Mouse (Mus musculus): ENCODE results near the gene Mphosph9.
"Not testable (repeated sequence)": the region's sequence is repeated elsewhere in the genome, so short reads cannot be mapped to it uniquely, and the experiment has no call there.

The Mphosph9 gene

DNA sequence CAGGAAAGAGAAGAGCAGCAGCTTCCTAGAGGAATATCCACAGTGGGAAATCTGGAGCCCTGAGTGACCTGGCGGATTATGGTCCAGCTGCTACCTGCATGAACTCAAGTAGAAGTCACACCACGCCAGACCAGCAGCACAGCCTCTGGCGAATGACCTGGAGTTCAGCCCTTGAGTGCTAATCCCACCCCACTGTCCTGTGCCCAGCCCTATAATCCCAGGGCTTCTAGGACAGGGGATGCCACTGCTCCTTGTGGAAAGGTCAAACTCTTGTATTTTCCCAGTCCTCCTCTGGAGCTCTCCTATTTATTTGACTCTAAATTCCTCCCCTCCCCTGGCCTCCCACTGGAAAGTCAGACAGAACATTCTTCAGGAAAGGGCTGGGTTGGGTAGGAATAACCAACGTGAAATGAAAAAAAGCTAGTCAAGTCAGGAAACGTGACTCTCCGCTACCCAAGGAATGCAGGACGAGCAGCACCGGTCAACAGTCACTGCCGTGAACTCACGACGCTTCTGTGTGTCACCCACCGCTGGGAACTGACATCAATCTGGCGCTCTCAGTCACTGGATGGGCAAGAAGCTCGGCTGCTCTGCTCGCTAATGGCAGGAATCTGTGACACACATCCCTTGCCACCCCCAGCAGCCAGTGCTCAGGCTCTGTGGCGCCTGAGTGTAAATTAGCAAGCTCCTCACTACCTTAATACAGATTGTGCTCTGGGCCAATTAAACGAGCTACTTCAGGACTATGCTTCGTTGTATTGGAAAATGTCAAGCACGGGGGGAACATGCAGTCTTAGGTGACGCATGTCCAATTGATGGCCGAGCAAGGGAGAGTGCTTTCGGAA, 86.7 kb downstream of the Mphosph9 start:
- no peak for DNase-seq (ENCODE audit: extremely low spot score, low spot score)

DNA sequence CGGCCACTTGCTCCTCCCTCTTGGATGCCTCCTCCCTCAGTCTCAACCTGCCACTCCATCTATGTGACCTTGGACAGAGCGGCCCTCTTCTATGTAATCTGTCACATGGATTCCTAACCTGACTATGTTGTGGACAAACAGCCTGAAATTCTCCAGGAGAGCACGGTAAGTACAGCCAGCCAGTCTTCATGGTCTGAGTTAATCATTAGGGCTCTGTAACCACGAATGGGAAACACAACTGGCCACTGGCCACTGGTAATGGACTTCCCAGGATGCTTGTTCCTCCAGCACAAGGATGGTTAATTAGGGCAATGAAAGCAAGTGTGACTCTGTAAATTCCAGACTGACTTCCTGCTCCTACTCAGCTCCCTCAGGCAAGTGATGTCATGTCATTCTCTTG, 91.6 kb downstream of the Mphosph9 start:
- DNase-seq (ENCODE audit: extremely low spot score, low spot score) = no peak

DNA sequence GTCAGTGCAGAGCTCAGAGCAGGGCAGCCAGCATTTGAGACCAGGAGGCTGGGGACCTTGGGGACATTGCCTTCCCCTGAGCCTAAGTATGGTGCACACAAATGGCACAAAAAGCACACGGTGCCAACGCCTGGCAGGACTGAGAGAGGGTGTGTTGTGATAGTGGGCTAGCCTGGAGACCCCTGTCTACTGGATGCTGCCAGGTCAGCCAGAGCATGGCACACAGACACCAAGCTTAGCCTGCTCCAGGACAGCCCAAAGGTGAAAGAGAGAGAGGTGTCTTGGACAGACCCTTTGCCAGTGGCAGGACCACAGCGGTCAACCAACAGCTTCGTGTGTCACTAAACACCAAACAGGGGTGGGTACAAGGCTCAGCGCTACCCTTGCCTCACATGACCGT, 93.0 kb downstream of the Mphosph9 start:
- DNase-seq (ENCODE audit: extremely low spot score, low spot score) = no peak

DNA sequence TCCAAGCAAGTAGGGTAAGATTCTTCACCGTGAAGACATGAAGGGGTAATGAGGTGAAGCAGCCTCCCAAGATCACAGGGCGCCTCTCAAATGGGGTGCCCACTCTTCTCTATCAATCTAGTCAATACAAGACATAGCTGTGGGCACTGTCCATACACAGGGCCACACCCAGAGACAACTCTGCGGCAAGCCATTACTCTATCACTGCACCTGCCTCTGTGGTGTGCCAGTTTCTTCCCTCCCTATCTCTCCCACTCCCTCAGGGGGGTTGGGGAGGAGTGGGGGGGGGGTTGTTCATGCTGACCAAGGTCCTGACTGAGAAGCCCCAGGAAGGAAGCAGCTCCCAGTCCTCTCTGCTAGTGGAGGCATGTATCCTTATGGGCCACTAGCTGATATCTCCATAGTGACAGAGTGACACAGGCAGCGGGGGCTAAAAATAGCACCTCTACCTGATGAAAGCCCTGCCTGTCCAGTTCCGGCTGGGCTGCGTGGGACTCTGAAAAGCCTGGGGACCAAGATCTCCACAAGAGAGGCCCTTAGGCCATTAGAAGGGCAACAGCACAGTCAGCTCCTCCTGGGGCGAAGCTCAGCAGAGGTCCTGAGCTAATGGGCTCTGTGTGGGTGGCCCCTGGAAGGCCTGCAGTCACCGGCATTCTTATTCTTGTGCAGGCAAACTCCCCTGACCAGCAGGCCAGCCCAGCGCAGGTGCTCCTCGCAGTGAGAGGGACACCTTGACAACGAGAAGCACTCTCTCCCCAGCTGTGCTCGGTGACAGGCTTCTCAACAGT, 93.7 kb downstream of the Mphosph9 start:
- DNase-seq (ENCODE audit: extremely low spot score, low spot score) = no peak

DNA sequence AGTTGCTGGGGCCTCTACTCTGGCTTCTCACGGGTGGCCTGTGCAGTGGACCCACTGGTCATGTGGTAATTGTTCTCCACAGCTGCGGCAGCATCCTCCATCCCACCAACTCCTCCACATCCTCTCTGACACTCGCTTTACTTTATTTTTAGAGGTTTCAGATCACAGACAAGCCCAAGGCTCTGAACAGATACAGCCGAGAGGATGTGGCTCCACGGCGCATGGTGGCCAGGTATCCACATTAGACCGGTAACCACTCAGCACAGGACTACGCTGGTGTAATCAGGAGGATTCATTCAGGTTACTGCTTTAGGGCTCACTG, 94.7 kb downstream of the Mphosph9 start:
- DNase-seq (ENCODE audit: extremely low spot score, low spot score) = no peak

DNA sequence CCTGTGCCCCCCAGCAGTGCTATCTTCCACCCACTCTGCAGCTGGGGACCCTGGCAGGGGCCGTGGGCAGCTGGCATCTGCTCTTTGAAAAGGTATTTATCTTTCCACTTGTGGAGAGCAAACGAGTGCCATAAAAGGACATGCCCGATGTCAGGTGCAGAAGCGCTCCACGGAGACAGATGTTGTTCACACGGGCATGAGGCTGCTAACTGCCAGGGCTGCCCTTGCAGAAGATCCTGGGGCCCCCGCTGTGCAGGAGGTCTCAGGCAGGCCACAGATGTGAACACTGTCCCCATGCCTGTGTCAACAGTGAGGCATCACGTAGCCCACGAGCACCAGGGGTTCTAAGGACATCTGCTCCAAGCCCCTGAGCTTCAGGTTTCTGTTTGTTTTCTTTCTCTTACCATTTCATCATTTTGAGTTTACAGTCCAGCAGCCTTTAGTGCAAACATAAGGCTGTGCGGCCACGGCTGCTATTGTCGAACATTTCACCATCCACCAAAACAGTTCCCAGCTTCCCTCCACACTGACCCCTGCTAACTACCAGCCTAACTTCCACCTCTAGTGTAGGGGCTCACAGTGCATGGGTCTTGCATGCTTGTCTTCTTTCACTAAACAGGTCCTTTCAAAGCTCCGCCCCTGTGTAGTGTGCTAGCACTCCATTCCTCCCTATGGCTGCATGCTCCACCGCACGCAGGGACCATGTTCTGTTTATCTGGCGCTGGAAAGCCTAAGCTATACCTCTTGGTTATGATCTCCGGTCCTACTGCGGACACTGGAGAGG, 95.2 kb downstream of the Mphosph9 start:
- DNase-seq (ENCODE audit: extremely low spot score, low spot score) = no peak

DNA sequence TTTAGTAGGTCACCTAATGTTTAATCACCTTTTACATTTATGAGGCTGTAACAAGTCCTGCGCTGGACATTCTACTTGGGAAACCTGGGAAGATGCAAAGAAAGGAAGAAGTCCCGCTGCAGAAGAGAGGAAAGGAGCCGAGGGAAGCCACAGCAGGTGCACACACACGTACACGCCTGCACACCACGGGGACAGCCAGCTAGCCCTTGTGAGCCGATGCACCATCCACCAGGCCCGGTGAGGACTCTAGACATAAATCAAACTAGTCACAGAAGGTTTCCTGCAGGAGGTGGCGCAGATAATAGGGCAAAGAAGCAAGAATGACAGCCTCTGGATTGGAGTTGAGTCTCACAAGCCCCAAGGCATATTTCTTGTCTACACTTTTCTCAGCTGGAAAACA, 97.3 kb downstream of the Mphosph9 start:
- no peak for DNase-seq (ENCODE audit: extremely low spot score, low spot score)

DNA sequence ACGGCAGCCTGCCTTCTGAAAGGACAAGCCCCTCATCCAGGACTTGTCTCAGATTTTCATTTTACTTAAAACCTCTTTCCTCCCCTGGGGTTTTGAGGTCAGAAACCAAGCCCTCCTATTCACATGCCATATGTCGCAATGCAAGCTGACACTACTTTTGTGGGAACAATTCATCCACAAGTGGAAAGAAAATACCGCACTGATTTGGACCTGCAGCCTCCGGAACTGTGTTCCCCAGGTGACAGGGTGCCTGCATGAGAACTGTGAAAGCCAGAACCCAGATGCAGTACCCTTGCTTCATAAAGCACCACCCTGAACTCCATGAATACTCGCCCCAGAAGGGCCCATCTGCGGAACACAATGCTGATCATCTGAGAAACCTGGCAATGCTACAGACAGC, 100.6 kb downstream of the Mphosph9 start:
- no peak for DNase-seq (ENCODE audit: extremely low spot score, low spot score)

DNA sequence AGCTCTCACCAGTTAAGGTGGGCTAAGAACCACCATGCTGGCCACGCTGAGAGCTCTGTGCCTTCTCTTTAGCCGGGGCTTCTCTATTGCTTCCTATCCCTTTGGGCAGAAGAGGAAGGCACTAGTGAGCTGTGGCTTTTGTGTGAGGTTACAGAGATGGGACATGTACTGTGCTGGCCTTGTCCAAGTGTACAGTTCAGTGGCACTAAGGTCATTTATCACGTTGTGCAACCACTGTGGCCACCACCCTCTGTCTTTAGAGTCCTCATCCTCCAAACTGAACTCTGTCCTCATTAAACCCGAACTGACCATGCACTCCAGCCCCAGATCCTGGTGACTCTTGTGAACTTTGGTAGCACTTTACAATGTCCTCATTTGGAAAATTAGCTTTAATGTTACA, 101.3 kb downstream of the Mphosph9 start:
- DNase-seq (ENCODE audit: extremely low spot score, low spot score) = no peak

DNA sequence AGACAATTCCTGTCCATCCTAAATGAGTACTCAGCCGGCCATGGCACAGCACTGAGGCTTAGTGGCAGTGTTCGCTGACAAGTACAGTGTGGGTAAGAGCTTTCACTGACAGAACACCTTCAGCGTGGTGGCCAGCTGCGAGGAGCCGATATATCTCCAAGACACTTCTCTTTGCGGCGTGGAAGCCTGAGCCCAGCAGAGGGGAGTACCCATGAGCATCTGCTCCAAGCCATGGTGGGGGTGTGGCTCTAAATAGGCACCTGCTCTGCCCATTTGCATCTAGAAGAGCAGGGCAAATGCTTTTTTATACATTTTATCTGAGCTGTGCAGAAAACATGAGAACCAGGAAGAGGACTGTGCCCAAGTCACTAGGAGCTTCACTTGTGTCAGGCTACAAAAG, 101.9 kb downstream of the Mphosph9 start:
- no peak for DNase-seq (ENCODE audit: extremely low spot score, low spot score)

DNA sequence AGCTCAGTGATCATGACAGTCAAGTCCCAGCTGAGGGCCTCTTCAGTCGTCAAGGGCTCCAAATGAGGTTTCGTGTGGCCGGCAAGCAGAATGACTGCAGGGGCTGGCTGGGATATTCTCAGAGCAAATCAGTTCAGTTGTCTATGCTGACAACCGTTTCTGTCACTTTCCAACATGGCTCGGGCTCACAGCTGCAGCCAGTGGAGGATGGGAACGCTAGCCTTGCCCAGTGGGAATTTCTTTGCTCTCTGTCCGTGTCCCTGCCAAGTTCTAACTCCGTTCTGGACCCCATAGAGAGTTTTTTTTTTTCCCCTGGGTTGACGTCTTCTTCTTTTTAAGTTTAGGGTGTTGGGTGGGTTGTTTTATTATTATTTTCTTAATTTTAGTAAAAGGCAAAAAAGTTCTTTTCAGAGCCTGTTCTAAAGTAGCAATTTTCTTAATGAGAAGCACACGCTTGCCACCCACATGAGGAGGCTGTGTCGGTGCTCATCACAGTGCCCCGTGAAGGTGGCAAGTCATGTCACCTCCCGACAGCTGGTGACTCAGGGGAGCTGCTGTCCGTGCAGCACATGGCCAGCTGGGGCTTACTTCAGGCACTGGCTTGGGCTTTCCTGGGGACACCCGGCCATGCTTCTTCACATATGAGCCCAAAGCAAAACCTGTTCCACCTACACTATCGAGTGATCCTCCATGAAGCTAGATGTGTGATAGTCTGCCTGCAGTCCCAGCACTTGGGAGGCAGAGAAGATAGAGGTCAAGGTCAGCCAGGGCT, 103.3 kb downstream of the Mphosph9 start:
- no peak for DNase-seq (ENCODE audit: extremely low spot score, low spot score)

DNA sequence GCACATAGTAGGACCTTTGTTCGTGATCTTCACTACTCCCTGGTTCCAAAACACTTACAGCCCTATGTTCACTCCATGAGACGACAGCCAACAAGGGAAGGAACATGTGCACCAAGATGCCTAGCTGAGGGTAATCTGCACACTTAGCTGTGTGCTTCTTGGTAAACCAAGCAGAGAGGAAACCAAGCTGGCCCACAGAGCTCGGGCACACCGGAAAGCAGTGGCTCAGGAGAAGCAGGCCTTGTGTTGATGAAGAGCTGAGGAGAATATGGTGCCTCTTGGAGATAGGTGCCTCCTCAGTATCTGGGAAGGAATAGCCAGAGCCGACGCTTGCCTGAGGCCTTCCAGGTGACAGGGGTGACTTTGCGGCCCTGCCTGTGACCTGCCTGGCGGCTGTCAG, 104.2 kb downstream of the Mphosph9 start:
- DNase-seq (ENCODE audit: extremely low spot score, low spot score) = no peak

DNA sequence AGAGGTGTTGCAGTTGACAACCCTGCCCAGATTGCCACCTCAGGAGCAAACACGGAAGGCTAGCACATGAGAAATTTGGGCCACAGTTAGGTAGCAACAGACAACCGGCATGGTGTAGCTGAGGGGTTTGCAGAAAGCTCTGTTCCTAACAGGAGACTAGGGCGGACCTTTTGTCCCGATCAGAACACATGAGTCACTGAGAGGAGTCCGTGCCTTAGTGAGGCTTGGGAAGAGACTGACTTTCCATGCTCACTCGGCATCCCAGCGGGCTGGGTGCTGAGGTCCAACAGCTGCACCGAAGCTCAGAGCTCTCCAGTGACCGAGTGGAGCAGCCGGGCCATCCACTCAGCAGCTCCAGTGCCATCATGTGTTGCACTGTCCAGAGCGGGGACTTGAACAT, 105.1 kb downstream of the Mphosph9 start:
- DNase-seq (ENCODE audit: extremely low spot score, low spot score) = no peak

DNA sequence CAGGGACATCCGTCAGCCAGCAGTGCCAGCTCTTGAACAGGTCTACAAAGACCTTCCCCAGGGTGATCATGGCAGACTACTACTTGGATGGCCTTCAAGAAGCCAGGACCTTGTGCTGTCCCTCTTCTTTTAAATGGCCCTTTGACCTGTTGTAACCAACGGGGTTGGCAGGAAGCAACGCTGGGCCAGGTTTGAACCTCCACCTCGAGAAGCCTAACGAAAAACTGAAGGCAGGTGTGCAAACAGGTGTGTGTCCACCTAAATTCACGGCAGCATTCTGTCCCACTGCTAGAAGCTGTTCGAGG, 106.1 kb downstream of the Mphosph9 start:
- DNase-seq (ENCODE audit: extremely low spot score, low spot score) = no peak

DNA sequence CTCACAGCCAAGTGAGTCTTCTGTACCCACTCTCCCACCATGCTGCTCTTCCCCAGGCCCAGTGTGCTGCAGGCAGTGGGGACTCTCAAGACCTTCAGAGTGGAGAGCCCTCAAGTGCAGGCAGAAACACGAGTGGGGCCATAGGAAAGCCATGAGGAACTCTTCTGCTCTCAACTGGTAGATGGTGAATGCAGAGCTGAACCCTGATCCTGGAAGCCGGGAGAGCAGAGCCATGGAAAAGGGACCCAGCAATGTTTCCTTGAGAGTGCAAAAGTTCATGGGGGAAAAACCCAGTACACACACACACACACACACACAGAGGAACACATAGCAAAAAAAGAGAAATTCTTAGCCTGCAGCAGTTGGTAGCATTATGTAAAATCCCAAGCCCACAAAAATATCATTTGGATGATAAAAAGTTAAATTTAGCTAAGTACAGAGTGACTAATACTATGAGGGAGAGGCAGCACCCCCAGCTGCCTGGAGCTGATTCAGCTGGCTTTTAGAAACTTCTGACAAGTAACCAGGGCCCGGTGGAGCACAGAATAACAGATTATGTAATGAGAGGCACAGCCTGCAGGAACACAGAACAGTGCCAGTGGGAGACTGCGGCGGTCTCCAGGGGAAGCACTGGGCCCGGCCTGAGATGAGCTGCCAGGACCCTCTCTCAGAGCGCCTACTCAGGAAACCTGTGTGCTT, 106.6 kb downstream of the Mphosph9 start:
- DNase-seq (ENCODE audit: extremely low spot score, low spot score) = no peak

DNA sequence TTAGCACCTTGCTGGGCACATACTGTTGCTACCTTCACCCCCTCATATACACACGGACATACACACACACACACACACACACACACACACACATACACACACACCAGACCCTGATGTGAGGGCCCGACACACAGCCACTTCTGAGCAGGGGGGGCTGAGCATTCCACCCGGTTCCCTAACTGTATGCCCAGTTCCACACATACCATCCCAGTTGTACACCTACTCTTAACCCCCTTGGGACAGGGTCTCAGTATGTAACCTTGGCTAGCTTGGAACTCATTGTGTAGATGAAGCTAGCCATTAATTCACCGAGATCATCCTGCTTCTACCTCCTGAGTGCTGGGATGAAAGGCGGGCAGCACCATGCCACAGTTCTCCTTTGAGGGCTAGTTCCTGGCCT, 107.2 kb downstream of the Mphosph9 start:
- no peak for DNase-seq (ENCODE audit: extremely low spot score, low spot score)

DNA sequence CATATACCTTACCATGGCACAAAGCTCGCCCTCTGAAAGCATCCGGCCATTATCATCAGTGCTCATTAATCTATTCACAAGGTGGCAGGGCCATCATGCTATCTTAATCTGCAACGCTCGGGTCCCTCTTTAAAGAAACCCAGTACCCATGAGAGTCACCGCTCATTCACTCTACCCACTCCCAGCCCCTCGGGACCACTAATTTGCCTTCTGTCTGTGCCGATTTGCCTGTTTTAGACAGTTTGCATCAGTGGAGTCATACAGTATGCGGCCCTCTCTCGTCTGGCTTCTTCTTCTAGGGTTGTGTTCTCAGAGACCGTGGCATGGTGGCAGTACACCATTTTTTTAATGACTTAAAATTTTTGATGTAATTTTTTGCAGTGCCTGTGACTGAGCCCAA, 108.3 kb downstream of the Mphosph9 start:
- DNase-seq (ENCODE audit: extremely low spot score, low spot score) = no peak

DNA sequence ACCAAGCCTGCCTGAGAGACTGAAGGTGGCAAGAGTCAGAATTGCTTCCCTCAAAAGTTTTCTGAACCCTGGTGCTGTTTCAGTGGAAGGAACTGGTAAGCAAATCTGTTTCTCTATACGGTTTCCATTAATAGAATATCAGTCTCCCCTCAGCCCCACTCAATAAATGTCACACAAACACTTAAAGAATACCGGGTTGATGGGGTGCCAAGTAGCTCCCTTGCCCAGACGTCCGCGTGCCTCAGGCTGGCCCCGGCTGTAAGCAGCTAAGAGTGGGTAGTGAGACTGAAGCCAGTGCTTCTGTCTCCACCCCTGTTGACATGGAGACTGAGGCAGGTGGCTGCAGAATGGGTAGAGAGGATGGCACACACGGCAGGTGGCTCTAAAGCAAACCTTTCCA, 108.8 kb downstream of the Mphosph9 start:
- no peak for DNase-seq (ENCODE audit: extremely low spot score, low spot score)

DNA sequence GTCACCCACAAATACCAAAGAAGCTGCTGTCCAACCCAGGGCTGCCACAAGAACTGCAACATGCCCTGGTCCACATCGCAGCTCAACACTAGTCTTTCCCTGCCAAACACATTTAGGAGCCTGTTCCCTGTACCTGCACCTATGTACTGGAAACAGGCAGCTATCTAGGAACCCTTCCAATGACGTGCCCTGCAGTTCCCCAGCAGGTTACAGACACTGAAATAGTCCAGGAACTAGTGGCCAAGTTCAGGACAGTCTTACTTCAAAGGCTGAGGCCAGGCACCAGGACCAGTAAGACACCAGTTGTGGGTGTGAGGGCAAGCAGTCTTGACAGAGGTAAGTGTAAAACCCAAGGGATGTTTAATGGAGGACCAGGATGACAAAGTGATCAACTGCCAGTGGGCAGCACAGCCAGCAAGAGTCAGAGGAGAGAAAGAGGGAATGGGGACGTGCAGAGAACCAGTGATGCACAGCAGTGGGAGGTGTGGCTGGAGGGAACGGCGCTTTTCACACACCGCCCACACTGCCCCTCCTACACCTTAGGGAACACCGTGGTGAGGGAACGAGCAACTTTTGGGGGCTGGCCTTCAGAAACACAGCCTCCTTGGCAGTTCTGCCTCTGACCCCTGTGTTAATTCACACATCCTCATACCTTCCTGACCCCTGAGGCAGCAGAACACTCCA, 110.1 kb downstream of the Mphosph9 start:
- no peak for DNase-seq (ENCODE audit: extremely low spot score, low spot score)

DNA sequence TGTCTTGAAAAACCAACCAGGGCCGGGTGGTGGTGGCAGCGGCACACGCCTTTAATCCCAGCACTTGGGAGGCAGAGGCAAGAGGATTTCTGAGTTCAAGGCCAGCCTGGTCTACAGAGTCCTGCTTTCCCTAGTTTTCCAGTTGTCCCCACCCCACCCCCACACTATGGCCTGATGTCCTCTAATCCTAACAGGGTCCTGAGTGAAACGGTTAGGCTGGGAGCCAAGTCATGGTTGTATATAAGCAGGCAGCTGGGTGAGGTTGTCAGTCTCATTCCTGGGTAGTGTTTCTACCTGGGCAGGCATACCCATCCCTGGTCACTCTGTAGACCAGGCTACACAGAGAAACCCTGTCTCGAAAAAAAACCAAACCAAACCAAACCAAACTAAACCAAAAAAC, 110.7 kb downstream of the Mphosph9 start:
- DNase-seq (ENCODE audit: extremely low spot score, low spot score) = not testable (repeated sequence)
